Mouse (Mus musculus): ENCODE data around the gene Rad51b.

DNA sequence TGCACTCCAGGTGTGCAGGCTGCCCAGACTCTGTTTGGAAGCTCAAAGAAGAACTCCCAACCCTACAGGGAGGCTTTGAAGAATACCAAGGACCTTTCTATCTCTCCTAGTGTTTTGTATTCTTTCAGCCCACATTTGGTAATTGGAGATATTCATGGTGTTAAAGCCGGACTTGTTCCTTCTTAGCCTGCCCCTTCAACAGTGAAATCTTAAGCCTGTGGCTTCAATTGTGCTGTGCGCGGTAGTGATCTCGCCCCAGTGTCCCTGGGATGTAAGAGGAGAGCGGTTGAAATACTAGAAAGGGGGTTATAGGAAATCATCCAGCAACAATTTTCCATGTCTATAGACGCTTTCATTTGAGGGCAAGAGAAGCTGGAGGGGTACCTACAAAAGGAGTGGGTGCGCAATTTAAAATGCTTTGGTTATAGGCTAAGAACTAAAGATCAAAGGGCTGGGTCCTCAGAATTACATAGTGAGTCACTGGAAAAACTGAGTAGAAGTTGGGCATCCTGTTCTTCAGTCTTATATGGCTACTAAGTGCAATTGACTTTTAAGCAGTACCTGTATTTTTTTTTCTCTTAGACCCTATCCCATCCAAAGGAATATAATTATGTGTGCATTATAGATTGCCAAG lies 253.1 kb downstream of the Rad51b start:
- no peak for TF ChIP-seq EP300 (IDR thresholded peaks at IDR 0.05; ENCODE audit: insufficient read depth, low read depth, low read length)
- no peak for TF ChIP-seq POLR2A (IDR thresholded peaks at IDR 0.05; ENCODE audit: insufficient read depth, low read depth, low read length)

All from heart, adult 2 months (tissue).